Mouse (Mus musculus) liver, embryonic 13.5 days (tissue): Measurements from ENCODE around the gene Gm10912. TPM values are rescaled to one million over a fixed set of nuclear protein-coding genes. Genes with fewer than 3 reads are reported as not detected.
A peak's percentile ranks its signal among the peaks of the same experiment; 100 is the strongest.

Source experiments
- ATAC-seq: fragments of 200-750 bp; cut with Nextera tagmentation; 2 replicates; pipeline ENCODE4 v1.8.0; 2017; ENCODE audit warnings: low read depth, mild to moderate bottlenecking, moderate number of reproducible peaks, moderate library complexity
- DNase-seq: peaks from one replicate; pipeline ENCODE4 v3.0.0; 2022
- H3K27ac ChIP-seq: fragments of 300-500 bp; sonication (generic); 2 replicates; pipeline ENCODE4 v1.5.1; 2015; ENCODE audit warnings: moderate library complexity, mild to moderate bottlenecking, inconsistent platforms
- H3K27me3 ChIP-seq: fragments of 300-500 bp; sonication (generic); 2 replicates; pipeline ENCODE4 v1.6.1; 2015; ENCODE audit warnings: mild to moderate bottlenecking, inconsistent platforms
- H3K36me3 ChIP-seq: fragments of 300-500 bp; sonication (generic); 2 replicates; pipeline ENCODE4 v1.6.1; 2015; ENCODE audit warnings: mild to moderate bottlenecking, inconsistent platforms
- H3K4me1 ChIP-seq: fragments of 300-500 bp; sonication (generic); replicated peaks from 2 replicates; pipeline ENCODE4 v1.6.1; 2015; ENCODE audit warnings: inconsistent platforms
- H3K4me2 ChIP-seq: fragments of 300-500 bp; sonication (generic); 2 replicates; pipeline ENCODE4 v1.6.1; 2015; ENCODE audit warnings: inconsistent platforms, mild to moderate bottlenecking, moderate library complexity
- H3K4me3 ChIP-seq: fragments of 300-500 bp; sonication (generic); replicated peaks from 2 replicates; pipeline ENCODE4 v1.5.1; 2015; ENCODE audit warnings: mild to moderate bottlenecking, inconsistent platforms
- H3K9ac ChIP-seq: fragments of 300-500 bp; sonication (generic); 2 replicates; pipeline ENCODE4 v1.6.1; 2015; ENCODE audit warnings: mild to moderate bottlenecking, inconsistent platforms
- H3K9me3 ChIP-seq: fragments of 300-500 bp; sonication (generic); replicated peaks from 2 replicates; pipeline ENCODE4 v1.6.1; 2016; ENCODE audit warnings: inconsistent platforms
- WGBS: fragments of 180-500 bp; shearing (Covaris S2); methylation state at CpG from one replicate; pipeline ENCODE4 v1.1.7; 2015; ENCODE audit not compliant: insufficient replicate concordance; 5-methylcytosine and 5-hydroxymethylcytosine counted together
- polyA plus RNA-seq: library from polyadenylated mRNA; unstranded; fragments of >200 nt; fragmentation: Nextera tagmentation; extraction: Ambion mirVana; gene quantifications from 2 replicates; pipeline ENCODE4 v1.2.1, GENCODE M21; 2015

The Gm10912 gene
- polyA plus RNA-seq, 1 experiment from 2014 or later, result 0.06 TPM

- 79% methylated on average over 2 of the region's 2 CpGs for WGBS
- H3K4me3 ChIP-seq, result no peak overlapping the region
- H3K27ac ChIP-seq, result no peak overlapping the region
- DNase-seq (no peak), ATAC-seq (no peak)
- no peaks in the 10 kb centered on the region for H3K27me3 ChIP-seq
- peaks cover 33% of the 10 kb centered on the region for H3K4me1 ChIP-seq
- peaks cover 83% of the 10 kb centered on the region for H3K36me3 ChIP-seq
- H3K4me2 ChIP-seq, result no peak overlapping the region
- no peaks in the 10 kb centered on the region for H3K9me3 ChIP-seq
- H3K9ac ChIP-seq, result no peak overlapping the region
These were observed 27.4 kb upstream of the Gm10912 start for GRCm38 (mm10) chr2:104038236-104038635.

- no peak overlapping the region for H3K9ac ChIP-seq
- H3K36me3 ChIP-seq, result peaks cover 73% of the 10 kb centered on the region
- DNase-seq, result no peak
- 78% methylated on average over 5 of the region's 5 CpGs for whole genome bisulfite sequencing
- no peaks in the 10 kb centered on the region for H3K27me3 ChIP-seq
- H3K4me1 ChIP-seq, result peaks cover 37% of the 10 kb centered on the region
- H3K27ac ChIP-seq, result peak overlapping the region; percentile 20
- ATAC-seq, result no peak
- no peaks in the 10 kb centered on the region for H3K9me3 ChIP-seq
- no peak overlapping the region for H3K4me2 ChIP-seq
- no peak overlapping the region for H3K4me3 ChIP-seq
These were observed 24.0 kb upstream of the Gm10912 start for GRCm38 (mm10) chr2:104041632-104042031.

GRCm38 (mm10) chr2:104042766-104043165 lies 22.9 kb upstream of the Gm10912 start:
- no peak for ATAC-seq
- H3K36me3 ChIP-seq, result peaks cover 67% of the 10 kb centered on the region

GRCm38 (mm10) chr2:104043624-104044478 lies 21.8 kb upstream of the Gm10912 start:
- peaks cover 37% of the 10 kb centered on the region for H3K4me1 ChIP-seq
- no peak overlapping the region for H3K9ac ChIP-seq
- no peaks in the 10 kb centered on the region for H3K27me3 ChIP-seq
- H3K4me3 ChIP-seq, result no peak overlapping the region
- WGBS, result 66% methylated on average over 5 of the region's 5 CpGs
- H3K9me3 ChIP-seq, result no peaks in the 10 kb centered on the region
- peaks cover 68% of the 10 kb centered on the region for H3K36me3 ChIP-seq
- ATAC-seq (no peak), DNase-seq (no peak)
- peak overlapping the region; percentile 68 for H3K27ac ChIP-seq
- H3K4me2 ChIP-seq, result no peak overlapping the region

More at GRCm38 (mm10) chr2:104042766-104043165, 22.9 kb upstream of the Gm10912 start:
- H3K4me1 ChIP-seq, result peaks cover 37% of the 10 kb centered on the region
- H3K27me3 ChIP-seq, result no peaks in the 10 kb centered on the region
- H3K4me3 ChIP-seq, result no peak overlapping the region
- WGBS, result 90% methylated on average over 15 of the region's 15 CpGs
- H3K27ac ChIP-seq, result no peak overlapping the region
- DNase-seq, result no peak
- no peak overlapping the region for H3K4me2 ChIP-seq
- no peaks in the 10 kb centered on the region for H3K9me3 ChIP-seq
- no peak overlapping the region for H3K9ac ChIP-seq

- H3K36me3 ChIP-seq, result peaks cover 65% of the 10 kb centered on the region
- no peaks in the 10 kb centered on the region for H3K27me3 ChIP-seq
- 0 out of 2 replicates have a peak overlapping the region, but pooled peaks have one; percentile 22 for H3K9ac ChIP-seq
- no peak for DNase-seq
- WGBS, result 14% methylated on average over 1 of the region's 1 CpGs
- peaks cover 37% of the 10 kb centered on the region for H3K4me1 ChIP-seq
- H3K27ac ChIP-seq, result peak overlapping the region; percentile 68
- H3K4me2 ChIP-seq, result no peak overlapping the region
- ATAC-seq, result peak; percentile 68
- no peaks in the 10 kb centered on the region for H3K9me3 ChIP-seq
- no peak overlapping the region for H3K4me3 ChIP-seq
These were observed 21.0 kb upstream of the Gm10912 start for GRCm38 (mm10) chr2:104044479-104045080.

GRCm38 (mm10) chr2:104058381-104058780 lies 7.2 kb upstream of the Gm10912 start:
- peaks cover 68% of the 10 kb centered on the region for H3K36me3 ChIP-seq
- DNase-seq (no peak), ATAC-seq (no peak)
- no peaks in the 10 kb centered on the region for H3K27me3 ChIP-seq
- H3K4me2 ChIP-seq, result no peak overlapping the region
- peaks cover 4% of the 10 kb centered on the region; the same call in 1 of the 2 replicates for H3K4me1 ChIP-seq
- no peak overlapping the region for H3K9ac ChIP-seq
- H3K4me3 ChIP-seq, result no peak overlapping the region
- H3K27ac ChIP-seq, result no peak overlapping the region
- WGBS, result 85% methylated on average over 1 of the region's 1 CpGs
- no peaks in the 10 kb centered on the region for H3K9me3 ChIP-seq

GRCm38 (mm10) chr2:104058954-104059353 lies 6.7 kb upstream of the Gm10912 start:
- no peaks in the 10 kb centered on the region for H3K9me3 ChIP-seq
- ATAC-seq (no peak), DNase-seq (no peak)
- peaks cover 62% of the 10 kb centered on the region for H3K36me3 ChIP-seq
- no peak overlapping the region for H3K4me3 ChIP-seq
- no peak overlapping the region for H3K27ac ChIP-seq
- 86% methylated on average over 4 of the region's 4 CpGs for WGBS
- H3K9ac ChIP-seq, result no peak overlapping the region
- H3K4me1 ChIP-seq, result peaks cover 8% of the 10 kb centered on the region
- H3K27me3 ChIP-seq, result no peaks in the 10 kb centered on the region
- H3K4me2 ChIP-seq, result no peak overlapping the region

- Histone ChIP-seq H3K27ac (no peak overlapping the region), H3K9me3 (no peaks in the 10 kb centered on the region), H3K36me3 (peaks cover 54% of the 10 kb centered on the region), H3K4me1 (peaks cover 16% of the 10 kb centered on the region), H3K4me2 (no peak overlapping the region), H3K9ac (no peak overlapping the region), H3K27me3 (no peaks in the 10 kb centered on the region), H3K4me3 (no peak overlapping the region)
- DNase-seq (no peak), ATAC-seq (no peak)
- 87% methylated on average over 10 of the region's 10 CpGs for WGBS
These were observed 5.8 kb upstream of the Gm10912 start for GRCm38 (mm10) chr2:104059786-104060185.

- no peaks in the 10 kb centered on the region for H3K9me3 ChIP-seq
- no peak for DNase-seq
- H3K36me3 ChIP-seq, result peaks cover 46% of the 10 kb centered on the region
- no peak overlapping the region for H3K4me2 ChIP-seq
- H3K9ac ChIP-seq, result no peak overlapping the region
- no peaks in the 10 kb centered on the region for H3K27me3 ChIP-seq
- ATAC-seq, result no peak
- H3K4me3 ChIP-seq, result no peak overlapping the region
- H3K4me1 ChIP-seq, result peaks cover 24% of the 10 kb centered on the region
- no peak overlapping the region; the same call in 1 of the 2 replicates for H3K27ac ChIP-seq
- 93% methylated on average over 6 of the region's 6 CpGs for WGBS
These were observed 4.6 kb upstream of the Gm10912 start for GRCm38 (mm10) chr2:104060996-104061395.

GRCm38 (mm10) chr2:104062665-104063064 lies 3.0 kb upstream of the Gm10912 start:
- Histone ChIP-seq H3K27ac (no peak overlapping the region), H3K9ac (no peak overlapping the region), H3K4me3 (no peak overlapping the region), H3K9me3 (no peaks in the 10 kb centered on the region), H3K27me3 (no peaks in the 10 kb centered on the region), H3K4me1 (peaks cover 40% of the 10 kb centered on the region), H3K4me2 (no peak overlapping the region), H3K36me3 (peaks cover 43% of the 10 kb centered on the region)
- DNase-seq (no peak), ATAC-seq (no peak)

- Histone ChIP-seq H3K4me3 (no peak overlapping the region), H3K4me2 (no peak overlapping the region), H3K27me3 (no peaks in the 10 kb centered on the region), H3K27ac (peak overlapping the region; percentile 48; the same call in 1 of the 2 replicates), H3K9me3 (no peaks in the 10 kb centered on the region), H3K36me3 (peaks cover 35% of the 10 kb centered on the region), H3K4me1 (peaks cover 51% of the 10 kb centered on the region), H3K9ac (no peak overlapping the region)
- peak; percentile 80 for ATAC-seq
- DNase-seq, result no peak
- WGBS, result 51% methylated on average over 2 of the region's 2 CpGs
These were observed 1.5 kb upstream of the Gm10912 start for GRCm38 (mm10) chr2:104064152-104064551.
